Mouse (Mus musculus) heart, adult 2 months (tissue): Measurements from ENCODE around the gene Bckdha.

Source experiments
- CTCF ChIP-seq: fragments of 200-600 bp; IDR thresholded peaks from 2 replicates; pipeline ENCODE4 v1.8.1; 2022; ENCODE audit warnings: antibody characterized with exemption, mild to moderate bottlenecking, moderate library complexity
- POLR2A ChIP-seq: fragments of 200-500 bp; IDR thresholded peaks from 2 replicates; pipeline ENCODE4 v1.6.1; 2011; ENCODE audit warnings: mild to moderate bottlenecking, low read depth, low read length, control low read depth; ENCODE audit not compliant: insufficient read depth

GRCm38 (mm10) chr7:25582301-25582810, 76.4 kb downstream of the Bckdha start:
- TF ChIP-seq CTCF (no peak), POLR2A (no peak)
